In the genomic region with DNA sequence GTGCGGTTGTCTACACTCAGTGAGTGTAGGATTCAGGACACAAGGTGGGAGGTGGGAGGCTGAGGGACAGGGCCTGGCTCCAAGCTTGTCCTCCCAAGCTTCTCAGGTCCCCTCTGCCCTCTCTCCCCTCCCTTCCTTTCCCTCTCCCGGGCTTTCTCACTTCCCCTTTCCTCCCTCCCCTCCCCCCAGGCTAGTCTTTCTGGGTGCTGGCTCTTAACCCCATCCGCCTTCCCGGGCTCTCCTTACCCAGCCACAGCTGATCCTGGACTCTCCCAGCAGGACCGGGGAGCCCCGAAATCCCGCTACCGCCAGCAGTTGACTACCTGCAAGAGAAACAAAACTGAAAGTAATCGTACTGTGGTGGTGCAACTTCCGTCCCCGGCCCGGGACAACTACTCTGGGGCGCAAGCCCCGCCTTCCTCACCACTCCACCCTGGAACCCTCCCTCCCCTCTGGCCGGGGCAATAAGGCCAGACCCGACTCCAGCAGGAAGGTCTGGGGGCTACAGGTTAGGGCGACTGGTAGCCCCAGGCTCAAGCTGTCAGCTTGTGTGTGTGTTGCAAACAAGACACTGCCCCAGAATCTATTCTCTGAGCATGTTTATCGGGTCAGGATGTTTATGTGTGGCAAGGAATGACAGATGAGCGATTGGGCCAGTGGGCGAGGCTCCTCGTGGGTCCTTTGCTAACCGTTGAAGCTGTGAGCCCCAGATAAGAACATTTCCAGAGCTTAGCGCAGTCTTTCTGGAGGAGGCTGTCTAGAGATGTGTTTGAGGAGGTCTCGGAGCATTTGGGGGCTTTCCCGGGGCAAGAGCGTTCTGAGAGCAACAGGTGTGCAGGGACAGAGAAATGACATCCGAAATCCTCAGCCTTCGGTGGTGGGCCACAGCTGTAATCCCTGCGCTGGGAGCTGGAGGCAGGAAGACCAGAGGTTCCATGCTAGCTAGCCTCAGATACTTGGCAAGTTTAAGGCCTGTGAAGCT, we compare ENCODE assay signal across 8 mouse cellular contexts. TPM values are rescaled to one million over a fixed set of nuclear protein-coding genes. Genes with fewer than 3 reads are reported as not detected.
DNase-seq lines count a peak whose midpoint lies in the region; ATAC-seq and TF ChIP-seq lines count a peak whose summit lies in the region.

A gene (minus strand): TSS at position 344 of the 982 bp plus-strand sequence.

- H3K4me3 ChIP-seq in heart, adult 2 months: peak within 1 kb of the TSS; percentile 78
- H3K4me3 ChIP-seq in lung, embryonic 14.5 days (ENCODE audit: low read depth, low read length): peak within 1 kb of the TSS; percentile 65
- peak within 1 kb of the TSS; percentile 32 for H3K4me3 ChIP-seq in neural tube, embryonic 14.5 days (ENCODE audit: low read depth, low read length)

- DNase-seq in ZHBTc4 (ENCODE audit: low read depth, low spot score): peak; percentile 63
- peak; percentile 31 for DNase-seq in embryo, embryonic 11.5 days (ENCODE audit: low read depth, low spot score)
- DNase-seq in heart, adult 2 months: peak; percentile 88 to 91
- peak; percentile 86 for DNase-seq in kidney, adult 18-20 months
- peak; percentile 77 for DNase-seq in lung, embryonic 14.5 days
- DNase-seq in thymus, postnatal 25 days: peak; percentile 85
- no peak for DNase-seq in left cerebral cortex, adult 9 months (ENCODE audit: low spot score in 2 of 2)

- ATAC-seq in lung, embryonic 14.5 days (ENCODE audit: insufficient read depth): peak; percentile 83
- ATAC-seq in neural tube, embryonic 14.5 days (ENCODE audit: low read depth): peak; percentile 24; the same call in 1 of the 2 replicates

- no peaks in the 10 kb centered on the region for H3K36me3 ChIP-seq in heart, adult 2 months (ENCODE audit: control insufficient read depth, insufficient read depth, low read length)
- peaks cover 25% of the 10 kb centered on the region; the same call in 1 of the 2 replicates for H3K36me3 ChIP-seq in lung, embryonic 14.5 days (ENCODE audit: insufficient read depth)
- no peaks in the 10 kb centered on the region for H3K36me3 ChIP-seq in neural tube, embryonic 14.5 days (ENCODE audit: control insufficient read depth, insufficient read depth, low read length)

- peaks cover 2% of the 10 kb centered on the region; the same call in 1 of the 2 replicates for H3K79me2 ChIP-seq in heart, adult 2 months (replicated peaks; ENCODE audit: control insufficient read depth, insufficient read depth, low read length)

- H3K9ac ChIP-seq in heart, adult 2 months (ENCODE audit: low read depth, low read length): peak within 1 kb of the TSS; percentile 88
- peak within 1 kb of the TSS; percentile 86 for H3K9ac ChIP-seq in lung, embryonic 14.5 days
- H3K9ac ChIP-seq in neural tube, embryonic 14.5 days (replicated peaks; ENCODE audit: low read depth, low read length): peak within 1 kb of the TSS; percentile 48; the same call in 1 of the 2 replicates

- no peaks in the 10 kb centered on the region for H3K9me3 ChIP-seq in lung, embryonic 14.5 days (ENCODE audit: low read depth, low read length)
- H3K9me3 ChIP-seq in neural tube, embryonic 14.5 days (ENCODE audit: control insufficient read depth, low read length): no peaks in the 10 kb centered on the region

- peak; percentile 75 for TF ChIP-seq POLR2A in heart, adult 2 months (IDR thresholded peaks at IDR 0.05; ENCODE audit: insufficient read depth, low read depth, low read length)

- peak within 1 kb of the TSS; percentile 95 for H3K27ac ChIP-seq in heart, adult 2 months
- H3K27ac ChIP-seq in lung, embryonic 14.5 days (ENCODE audit: low read depth): peak within 1 kb of the TSS; percentile 79
- no peak within 1 kb of the TSS for H3K27ac ChIP-seq in neural tube, embryonic 14.5 days (ENCODE audit: low read depth, low read length)

- peaks cover 6% of the 10 kb centered on the region for H3K4me1 ChIP-seq in heart, adult 2 months (ENCODE audit: control insufficient read depth, insufficient read depth, low read length)
- peaks cover 11% of the 10 kb centered on the region for H3K4me1 ChIP-seq in lung, embryonic 14.5 days (ENCODE audit: insufficient read depth)
- no peaks in the 10 kb centered on the region for H3K4me1 ChIP-seq in neural tube, embryonic 14.5 days (ENCODE audit: control insufficient read depth, insufficient read depth, low read length)

- intact Hi-C loops in heart, adult 2 months (cut with DNase I): no loop called here

- WGBS in heart, adult 2 months: 6% methylated on average over 29 of the region's 29 CpGs
- WGBS in lung, embryonic 14.5 days: 3% methylated on average over 29 of the region's 29 CpGs
- 12% methylated on average over 29 of the region's 29 CpGs for WGBS in neural tube, embryonic 14.5 days

- H3K27me3 ChIP-seq in heart, adult 2 months (ENCODE audit: control insufficient read depth, insufficient read depth, low read length): no peaks in the 10 kb centered on the region
- H3K27me3 ChIP-seq in lung, embryonic 14.5 days (ENCODE audit: insufficient read depth, low read length): no peaks in the 10 kb centered on the region
- no peaks in the 10 kb centered on the region for H3K27me3 ChIP-seq in neural tube, embryonic 14.5 days (ENCODE audit: control insufficient read depth, insufficient read depth, low read length)

- TF ChIP-seq CTCF in heart, adult 2 months (IDR thresholded peaks at IDR 0.05): no peak
- no peak for TF ChIP-seq CTCF in lung, embryonic 14.5 days (IDR thresholded peaks at IDR 0.05; ENCODE audit: low read depth)

- H3K4me2 ChIP-seq in lung, embryonic 14.5 days: peak within 1 kb of the TSS; percentile 75
- peak within 1 kb of the TSS; percentile 48 for H3K4me2 ChIP-seq in neural tube, embryonic 14.5 days (ENCODE audit: low read depth, low read length)

- peak; percentile 40; the same call in 1 of the 2 replicates for TF ChIP-seq EP300 in heart, adult 2 months (IDR thresholded peaks at IDR 0.05; ENCODE audit: insufficient read depth, low read depth, low read length)

RNA-seq across cellular contexts. Expression of the gene that starts here (rescaled TPM):
- total RNA-seq in heart, adult 2 months (2021): 10 to 100 TPM; 19.0 to 22.2 TPM
- polyA plus RNA-seq in heart, adult 2 months (2012; rRNA removed): 6.9 and 7.5 TPM in 2 replicates
- 11.5 and 11.8 TPM in 2 replicates for polyA plus RNA-seq in lung, embryonic 14.5 days (2014; fragmentation: Nextera tagmentation; extraction: Ambion mirVana)
- 2.1 and 3.0 TPM in 2 replicates for polyA plus RNA-seq in neural tube, embryonic 14.5 days (2014; fragmentation: Nextera tagmentation; extraction: Ambion mirVana)

Comparison
In these comparisons a context has a peak if more than half of its experiments do, and no peak if none do; other contexts are left out.
1. DNase-seq: peak in ZHBTc4 (single experiment), embryo, embryonic 11.5 days (single experiment), heart, adult 2 months (2 of 2), kidney, adult 18-20 months (single experiment), lung, embryonic 14.5 days (single experiment) and thymus, postnatal 25 days (single experiment); none in left cerebral cortex, adult 9 months (0 of 2).
2. Peak in every context shown above with its lines, with median percentiles within 50 percentile points of each other: H3K4me3 ChIP-seq and H3K9ac ChIP-seq.